Mouse (Mus musculus) c-Kit-negative CD71-positive TER-119-positive erythroid progenitor cells, embryonic 14.5 days (primary cell): ENCODE results near the gene Lyrm9.
"Not testable (repeated sequence)": the region's sequence is repeated elsewhere in the genome, so short reads cannot be mapped to it uniquely, and the experiment has no call there.

ENCODE experiments used
- DNase-seq: peaks from one replicate; pipeline ENCODE4 v3.0.0-alpha.2; 2013; ENCODE audit warnings: low read depth, low spot score

Lyrm9 gene

DNA sequence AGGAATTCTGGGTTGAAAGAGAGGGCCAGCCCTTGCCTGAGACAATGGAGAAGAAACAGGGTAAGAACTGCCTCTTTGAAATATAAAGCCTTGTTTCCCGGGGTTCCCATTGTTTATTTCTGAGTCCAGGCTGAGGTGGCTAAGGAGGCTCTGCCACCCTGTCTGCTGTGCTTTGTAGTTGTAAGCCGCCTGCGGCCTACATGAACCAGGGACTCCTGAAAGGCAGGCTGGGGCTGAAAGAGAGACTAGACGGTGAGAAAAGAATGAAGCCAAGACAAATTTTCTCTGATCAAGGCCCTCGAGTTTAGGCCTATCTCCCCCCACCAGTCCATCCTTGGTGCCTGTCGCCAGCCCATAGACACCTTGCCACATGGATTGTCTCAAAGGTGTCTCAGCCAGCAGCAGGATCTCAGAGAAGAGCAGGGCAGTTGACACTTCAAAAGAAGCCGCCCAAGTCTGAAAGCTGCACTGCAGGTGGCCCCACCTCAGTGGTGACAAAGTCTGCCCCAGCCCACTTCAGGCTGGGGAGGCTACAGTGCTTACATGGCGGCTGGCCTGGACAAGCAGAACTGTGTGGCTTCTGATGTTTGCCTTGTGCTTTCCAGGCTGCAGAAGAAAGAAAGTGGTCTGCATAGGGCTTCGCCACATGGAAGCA is 25.0 kb downstream of the Lyrm9 start:
- DNase-seq = no peak

DNA sequence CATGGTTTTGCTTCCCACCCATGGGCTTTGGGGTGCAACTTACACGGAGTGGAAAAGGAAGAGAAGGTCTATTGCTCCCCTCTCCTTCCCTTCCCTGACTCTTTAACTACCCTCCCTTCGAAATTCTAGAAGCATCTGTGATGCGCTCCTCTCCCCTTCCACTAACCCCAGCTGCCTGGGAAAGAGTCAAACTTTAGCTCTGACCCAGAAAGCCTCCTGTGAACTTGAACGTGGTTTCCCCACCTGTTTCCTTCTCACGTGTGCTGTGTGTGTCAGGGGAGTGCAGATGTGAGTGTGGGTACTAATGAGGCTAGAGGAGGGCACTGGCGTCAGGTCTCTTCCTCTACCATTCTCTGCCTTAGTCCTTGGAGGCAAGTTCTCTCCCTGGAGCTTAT is 25.5 kb downstream of the Lyrm9 start:
- DNase-seq = no peak

DNA sequence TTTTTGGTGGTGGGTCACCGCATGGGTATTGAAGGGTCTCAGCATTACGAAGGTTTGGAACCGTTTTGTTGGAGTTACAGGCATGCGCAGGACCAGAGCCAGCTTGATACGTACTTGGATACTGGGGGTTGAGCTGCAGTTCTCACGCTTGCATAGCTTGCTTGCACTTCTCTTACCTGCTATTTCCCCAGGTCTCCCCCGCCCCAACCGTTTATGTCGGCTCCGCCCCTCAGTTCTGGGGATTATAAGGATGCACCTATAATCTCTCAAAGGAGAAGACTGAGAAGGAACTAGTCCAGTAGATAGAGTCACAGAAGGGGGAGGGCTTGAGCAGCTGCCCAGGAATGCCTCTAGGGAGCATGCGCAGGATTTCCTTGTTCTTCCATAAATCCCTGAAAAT is 26.1 kb downstream of the Lyrm9 start:
- no peak for DNase-seq

DNA sequence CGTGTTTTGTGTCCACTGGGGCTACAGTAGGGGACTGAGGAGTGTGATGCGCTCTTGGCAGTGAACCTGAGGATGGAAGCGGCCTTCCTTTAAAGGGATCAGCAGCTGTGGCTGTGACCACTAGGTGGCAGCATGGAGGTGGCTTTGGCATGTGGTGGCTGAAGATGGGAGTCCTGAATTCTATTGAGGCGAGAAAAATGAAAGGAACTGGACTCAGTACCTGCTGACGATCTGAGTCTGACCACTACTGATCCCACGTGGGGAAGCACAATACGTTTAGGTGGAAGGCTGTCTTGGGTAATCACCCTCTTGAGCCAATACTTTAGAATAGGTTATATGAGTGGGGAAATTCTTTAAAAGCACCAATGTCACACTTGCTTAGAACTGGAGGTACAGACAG is 29.9 kb downstream of the Lyrm9 start:
- peak; percentile 58 for DNase-seq

DNA sequence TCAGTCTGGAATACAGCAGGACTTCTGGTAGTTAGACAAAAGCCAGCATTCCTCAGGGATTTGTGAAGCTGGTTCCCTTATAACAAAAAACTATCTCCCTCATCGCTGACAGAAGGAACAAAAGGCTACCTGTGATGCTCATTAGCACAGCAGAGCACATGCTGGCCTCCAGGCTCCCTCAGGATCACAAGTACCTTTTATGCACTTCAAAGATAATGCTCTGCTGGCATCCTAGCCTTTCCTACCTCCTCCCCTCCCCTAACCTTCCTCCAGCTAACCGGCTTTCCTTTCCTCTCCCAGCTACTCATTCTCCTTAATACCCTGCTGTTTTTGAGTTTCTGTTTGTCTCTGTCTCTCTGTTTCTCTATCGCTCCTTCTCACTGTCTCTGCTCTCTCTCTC is 31.2 kb downstream of the Lyrm9 start:
- no peak for DNase-seq

DNA sequence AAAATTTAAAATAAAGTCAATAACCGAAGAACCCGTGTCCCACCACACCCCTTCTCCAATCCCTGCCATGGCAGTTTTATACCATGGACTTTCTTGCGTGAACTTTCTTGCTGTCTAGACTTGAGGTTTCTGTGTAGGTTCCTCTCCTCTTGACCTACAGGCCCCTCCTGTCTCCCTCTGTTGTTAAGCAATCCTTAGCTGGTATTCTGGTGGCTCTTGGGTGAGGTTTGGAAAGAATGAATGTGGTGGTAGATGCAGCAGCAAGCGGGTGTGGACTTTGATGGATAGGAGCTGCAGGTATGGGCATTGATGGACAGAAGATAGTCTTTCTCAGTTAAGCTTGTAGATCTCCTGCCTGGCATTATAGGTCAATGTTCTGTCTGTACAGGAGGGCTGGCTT is 37.5 kb downstream of the Lyrm9 start:
- no peak for DNase-seq

DNA sequence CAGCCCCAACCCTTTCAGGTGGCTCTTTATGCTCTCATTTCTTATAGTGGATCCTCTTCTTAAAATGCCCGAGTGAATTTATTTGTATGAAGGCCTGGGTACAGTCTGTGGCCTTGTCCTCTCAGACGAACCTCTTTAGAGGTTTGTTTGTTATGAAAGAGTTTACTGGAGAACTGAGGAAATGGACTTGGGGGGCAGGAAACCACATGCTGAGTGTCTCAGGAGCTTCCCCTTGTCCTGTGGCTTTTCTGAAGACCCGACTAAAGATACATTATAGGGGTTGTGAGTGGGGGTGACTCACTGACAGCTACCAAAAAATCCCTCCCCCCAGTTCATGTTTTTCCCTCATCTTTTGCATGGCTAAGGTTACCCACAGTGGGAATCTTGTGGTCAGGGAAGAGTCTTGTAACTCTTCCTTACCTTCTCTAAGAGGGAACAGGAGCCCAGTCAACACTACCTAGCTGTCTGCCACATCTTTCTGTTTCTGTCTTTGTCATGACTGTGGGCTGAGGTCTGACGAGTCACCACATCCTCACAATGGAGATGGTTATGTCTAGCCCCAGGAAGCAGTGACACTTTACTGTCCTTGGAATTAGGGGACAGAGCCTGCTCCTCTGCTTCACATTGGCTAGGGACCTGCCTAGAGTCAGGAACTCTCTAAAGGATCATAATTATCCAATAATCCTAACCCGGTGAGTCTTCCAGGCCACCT is 38.3 kb downstream of the Lyrm9 start:
- DNase-seq = no peak

DNA sequence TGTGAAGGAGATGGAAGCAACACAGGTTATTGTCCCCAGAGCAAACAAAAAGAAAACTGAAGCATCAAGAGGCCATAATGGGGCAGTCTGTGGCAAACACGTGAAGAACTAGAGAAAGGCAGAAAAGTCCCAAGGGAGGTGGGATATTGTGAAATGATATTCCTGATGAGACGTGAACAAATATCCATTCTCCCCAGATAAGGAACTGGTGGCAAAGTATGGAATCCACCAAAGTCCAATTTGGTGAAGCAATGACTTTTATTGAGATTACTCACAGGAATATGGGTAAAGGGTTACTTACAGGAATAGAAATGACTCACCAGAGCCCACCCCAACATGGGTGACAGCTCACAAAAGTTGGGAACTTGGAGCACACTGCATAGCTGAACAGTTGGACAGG is 38.9 kb downstream of the Lyrm9 start:
- DNase-seq = no peak

DNA sequence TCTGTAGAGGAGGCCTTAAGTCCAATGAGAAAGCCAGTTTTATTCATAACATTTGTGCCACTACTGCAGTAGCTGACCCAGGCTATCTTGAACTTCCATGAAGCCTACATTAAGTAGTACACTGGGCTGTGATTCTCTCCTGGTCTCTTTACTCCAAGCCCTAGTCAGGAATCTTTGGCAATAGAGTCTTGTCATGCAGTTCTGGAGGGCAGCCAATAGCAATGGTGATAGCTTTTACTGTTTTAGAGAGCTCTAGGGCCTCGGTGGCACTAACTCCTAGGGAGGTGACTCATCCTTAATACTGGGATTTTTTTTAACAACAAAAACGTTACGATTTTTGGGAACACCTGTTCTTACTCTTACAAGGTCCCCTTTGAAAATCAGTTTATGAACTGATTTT is 40.1 kb downstream of the Lyrm9 start:
- DNase-seq = no peak

DNA sequence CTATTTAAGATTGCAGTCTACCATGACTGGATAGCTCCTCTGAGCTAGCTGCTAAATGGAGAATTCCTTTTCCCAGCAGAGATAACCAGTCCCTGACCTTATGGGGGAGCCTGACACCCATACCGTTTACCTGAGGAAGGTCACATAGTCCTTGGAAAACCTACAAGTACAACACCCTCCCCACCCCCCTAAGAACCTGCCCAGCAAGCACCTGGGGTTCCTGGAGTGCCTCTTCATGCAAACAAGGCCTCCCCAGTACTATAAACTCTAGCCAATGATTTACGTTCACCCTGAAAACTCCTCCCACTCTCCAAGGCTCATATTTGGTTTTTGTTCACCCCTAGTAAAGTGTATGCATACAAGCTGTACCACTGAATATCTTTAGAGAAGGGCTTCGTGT is 41.3 kb downstream of the Lyrm9 start:
- DNase-seq = no peak

DNA sequence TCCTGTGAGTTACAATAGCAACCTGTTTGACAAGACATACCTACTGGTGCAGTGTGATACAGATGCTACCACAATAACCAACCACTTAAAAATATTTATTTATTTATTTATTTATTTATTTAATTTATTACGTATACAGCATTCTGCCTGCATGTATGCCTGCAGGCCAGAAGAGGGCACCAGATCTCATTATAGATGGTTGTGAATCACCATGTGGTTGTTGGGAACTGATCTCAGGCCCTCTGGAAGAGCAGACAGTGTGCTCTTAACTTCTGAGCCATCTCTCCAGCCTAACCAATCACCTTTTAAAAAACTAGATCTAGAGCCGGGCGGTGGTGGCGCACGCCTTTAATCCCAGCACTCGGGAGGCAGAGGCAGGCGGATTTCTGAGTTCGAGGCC is 42.8 kb downstream of the Lyrm9 start:
- not testable (repeated sequence) for DNase-seq

DNA sequence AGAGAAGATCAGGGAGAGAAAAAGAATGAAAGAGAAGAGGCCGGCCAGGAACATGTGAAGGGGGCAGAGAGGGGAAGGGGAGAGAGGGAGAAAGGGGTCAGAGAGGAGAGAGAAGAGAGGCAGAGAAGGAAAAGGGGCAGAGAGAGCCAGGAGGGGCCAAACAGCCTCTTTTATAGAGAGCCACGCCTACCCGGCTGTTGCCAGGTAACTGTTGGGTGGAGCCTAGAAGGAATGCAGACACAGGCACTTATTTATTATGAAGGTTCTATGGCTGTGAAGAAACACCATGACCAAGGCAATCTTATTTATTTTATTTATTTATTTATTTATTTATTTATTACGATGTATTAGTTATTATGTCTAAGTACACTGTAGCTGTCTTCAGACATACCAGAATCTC is 44.5 kb downstream of the Lyrm9 start:
- no peak for DNase-seq

DNA sequence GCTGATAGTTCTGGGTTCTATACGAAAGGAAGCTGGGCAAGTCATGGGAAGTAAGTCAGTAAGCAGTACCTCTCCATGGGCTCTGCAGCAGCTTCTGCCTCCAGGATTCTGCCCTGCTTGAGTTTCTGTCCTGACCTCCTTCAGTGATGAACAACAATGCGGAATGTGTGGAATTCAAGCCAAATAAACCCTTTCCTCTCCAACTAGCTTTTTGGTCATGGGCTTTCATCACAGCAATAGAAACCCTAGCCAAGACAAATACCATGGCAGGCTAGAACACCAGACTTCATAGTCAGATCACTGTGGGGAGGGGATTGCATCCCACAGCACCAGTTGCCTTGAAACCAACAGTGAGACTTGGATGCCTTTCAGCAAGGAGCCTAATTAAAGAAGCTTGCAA is 46.4 kb downstream of the Lyrm9 start:
- DNase-seq = no peak

DNA sequence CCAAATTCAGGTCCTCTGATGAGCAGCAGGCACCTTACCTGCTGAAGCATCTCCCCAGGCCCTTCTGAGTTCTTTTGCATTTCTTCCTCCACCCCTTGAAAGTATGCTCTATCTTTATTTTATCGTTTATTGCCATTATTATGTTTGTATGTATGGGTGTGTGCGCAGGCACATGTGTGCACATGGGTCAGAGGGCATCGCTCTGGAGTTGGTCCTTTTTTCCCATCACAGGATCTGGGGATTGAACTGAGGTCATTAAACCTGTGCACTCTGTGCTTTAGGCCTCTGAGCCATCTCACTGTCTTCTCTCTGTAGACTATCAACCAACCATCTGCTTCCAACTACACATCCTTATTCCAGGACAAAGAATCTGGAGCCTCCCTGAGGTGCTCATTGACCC is 53.3 kb downstream of the Lyrm9 start:
- DNase-seq = no peak

DNA sequence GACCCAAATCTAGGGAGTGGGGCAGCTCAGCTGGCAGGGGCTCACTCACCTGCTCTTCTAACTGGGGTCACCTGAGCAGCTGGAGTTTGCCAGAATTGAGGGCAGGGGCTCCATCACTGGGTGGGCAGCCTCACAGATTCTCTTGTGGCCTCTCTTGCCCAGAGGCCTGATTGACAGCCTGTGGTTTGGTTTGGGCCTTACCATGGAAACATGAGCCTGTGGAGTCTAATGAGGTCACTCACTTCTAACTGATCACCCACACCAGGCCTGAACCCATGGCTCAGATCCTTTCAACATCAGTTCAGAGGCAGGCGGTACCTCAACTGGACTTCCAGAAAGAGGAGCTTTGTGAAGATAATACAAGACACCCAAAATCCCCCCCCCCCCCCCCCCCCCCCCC is 60.3 kb downstream of the Lyrm9 start:
- DNase-seq = no peak

DNA sequence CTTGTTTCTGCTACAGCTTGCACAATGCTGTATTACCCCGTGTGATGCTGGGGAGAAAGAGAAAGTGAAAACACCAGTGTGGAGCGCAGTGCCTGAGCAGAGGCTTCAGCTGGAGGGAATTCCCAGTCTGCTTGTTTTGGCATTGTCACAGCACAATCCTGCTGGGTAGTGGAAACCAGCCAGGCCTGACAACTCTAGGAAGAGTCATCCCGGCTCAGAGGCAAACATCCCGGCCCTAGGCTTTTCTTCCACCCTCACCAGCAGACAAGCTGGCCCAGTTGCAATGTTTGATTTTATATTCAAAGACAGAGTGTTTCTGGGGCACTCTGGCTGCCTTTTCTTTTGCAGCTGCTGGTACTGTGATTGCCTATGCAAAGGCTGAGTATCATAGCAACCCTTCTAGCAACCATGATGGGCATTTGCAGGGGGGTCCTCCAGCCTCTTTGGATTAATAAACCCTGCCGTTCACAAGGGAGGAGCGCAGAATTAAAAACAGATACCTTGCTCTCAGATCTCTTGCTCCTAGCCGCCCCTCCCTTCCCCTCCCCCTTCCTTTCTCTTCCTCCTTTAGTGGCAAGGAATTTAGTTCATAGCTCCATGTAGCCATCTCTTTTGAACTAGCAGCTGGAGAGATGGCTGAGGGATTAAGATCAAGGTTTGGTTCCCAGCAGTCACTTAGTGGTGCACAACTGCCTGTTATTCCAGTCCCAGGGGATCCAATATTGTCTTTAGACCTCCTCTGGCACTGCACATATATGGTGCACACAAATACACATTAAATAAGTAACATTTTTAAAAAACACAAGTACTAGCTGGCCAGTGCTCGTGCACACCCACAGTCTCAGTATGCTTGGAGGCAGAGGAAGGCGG is 61.0 kb downstream of the Lyrm9 start:
- DNase-seq = no peak

DNA sequence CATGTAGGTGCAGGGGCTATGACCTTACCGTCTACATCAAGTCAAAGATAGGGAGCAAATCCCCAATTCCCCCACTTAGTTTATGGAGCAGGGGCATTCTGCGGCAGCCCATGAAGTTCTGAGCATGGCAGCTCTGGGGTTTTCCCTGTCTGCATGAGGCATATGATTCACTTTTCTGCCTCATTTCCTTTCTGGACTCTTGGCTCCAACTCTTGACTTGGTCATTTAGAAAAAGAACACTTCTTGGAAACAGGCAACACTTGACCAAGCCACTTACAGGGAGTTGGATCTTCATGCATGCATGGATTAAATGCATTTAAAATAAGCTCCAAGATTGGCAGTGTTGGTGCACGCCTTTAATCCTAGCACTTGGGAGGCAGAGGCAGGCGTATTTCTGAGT is 62.8 kb downstream of the Lyrm9 start:
- no peak for DNase-seq
